In genomic region chr5:147708500-147708899, GRCm38 (mm10) we compare ENCODE assay signal across 25 mouse cellular contexts.
"Had no signal": no experiment of that assay in that cellular context is flagged by ENCODE, and none has a peak within 500 bp of the region (broad histone marks: within the 10 kb centered on the region; RNA-seq: fewer than 3 reads in every experiment).

No protein-coding gene starts in this region.

- ATAC-seq: liver, embryonic 12.5 days; midbrain, embryonic 13.5 days; midbrain, embryonic 16.5 days had no signal

- DNase-seq: kidney, adult 18-20 months; kidney, postnatal 25 days; layer of hippocampus, adult 9-11 months; liver; lung, adult 18-20 months; lung, postnatal 10 days; lung, postnatal 36 days; right cerebral cortex, adult 18-20 months; right cerebral cortex, postnatal 14 days; right cerebral cortex, postnatal 4 days; thymus, adult 2 months; thymus, postnatal 14 days; thymus, postnatal 4 days had no signal

- H3K9me3 ChIP-seq: limb, embryonic 10.5 days; liver, embryonic 12.5 days; liver, embryonic 15.5 days; lung, embryonic 15.5 days; midbrain, embryonic 10.5 days had no signal

- H3K27ac ChIP-seq: layer of hippocampus, adult 2 months; limb, embryonic 10.5 days; limb, embryonic 13.5 days; liver, embryonic 12.5 days; liver, embryonic 15.5 days; lung, embryonic 15.5 days; midbrain, embryonic 10.5 days; midbrain, embryonic 13.5 days; stomach, postnatal 0 days had no signal

- H3K36me3 ChIP-seq: limb, embryonic 10.5 days; limb, embryonic 13.5 days; liver, embryonic 12.5 days; liver, embryonic 15.5 days; lung, embryonic 15.5 days; midbrain, embryonic 10.5 days; midbrain, embryonic 13.5 days had no signal

- H3K9ac ChIP-seq: limb, embryonic 13.5 days; liver, embryonic 12.5 days; liver, embryonic 15.5 days; lung, embryonic 15.5 days; midbrain, embryonic 13.5 days had no signal

- H3K4me3 ChIP-seq: layer of hippocampus, adult 2 months; limb, embryonic 10.5 days; limb, embryonic 13.5 days; liver, embryonic 12.5 days; liver, embryonic 15.5 days; lung, embryonic 15.5 days; megakaryocyte, embryonic 14.5 days; midbrain, embryonic 10.5 days; midbrain, embryonic 13.5 days; myocyte had no signal

- H3K27me3 ChIP-seq: limb, embryonic 13.5 days; liver, embryonic 12.5 days; liver, embryonic 15.5 days; lung, embryonic 15.5 days; midbrain, embryonic 13.5 days had no signal

- H3K4me1 ChIP-seq: limb, embryonic 13.5 days; liver, embryonic 12.5 days; liver, embryonic 15.5 days; lung, embryonic 15.5 days; midbrain, embryonic 13.5 days had no signal

- H3K4me2 ChIP-seq: limb, embryonic 13.5 days; liver, embryonic 12.5 days; liver, embryonic 15.5 days; lung, embryonic 15.5 days; midbrain, embryonic 13.5 days had no signal
